Mouse (Mus musculus) intestine, embryonic 16.5 days (tissue): ENCODE data around the gene Syndig1. TPM values are rescaled to one million over a fixed set of nuclear protein-coding genes. Genes with fewer than 3 reads are reported as not detected.

ENCODE experiments used
- ATAC-seq: fragments of 200-750 bp; cut with Nextera tagmentation; 2 replicates; pipeline ENCODE4 v1.8.0; 2017; ENCODE audit warnings: moderate TSS enrichment, moderate library complexity
- H3K27ac ChIP-seq: fragments of 300-500 bp; sonication (generic); 2 replicates; pipeline ENCODE4 v1.5.1; 2014; ENCODE audit warnings: mild to moderate bottlenecking, low read length
- H3K27me3 ChIP-seq: fragments of 300-500 bp; sonication (generic); replicated peaks from 2 replicates; pipeline ENCODE4 v1.6.1; 2014; ENCODE audit warnings: low read length, control low read depth, mixed read lengths; ENCODE audit not compliant: control insufficient read depth, insufficient read depth
- H3K36me3 ChIP-seq: fragments of 300-500 bp; sonication (generic); 2 replicates; pipeline ENCODE4 v1.6.1; 2014; ENCODE audit warnings: low read length, control low read depth; ENCODE audit not compliant: control insufficient read depth, insufficient read depth
- H3K4me1 ChIP-seq: fragments of 300-500 bp; sonication (generic); 2 replicates; pipeline ENCODE4 v1.6.1; 2014; ENCODE audit warnings: low read length, control low read depth, mixed read lengths; ENCODE audit not compliant: control insufficient read depth, insufficient read depth
- H3K4me2 ChIP-seq: fragments of 300-500 bp; sonication (generic); 2 replicates; pipeline ENCODE4 v1.6.1; 2014; ENCODE audit warnings: low read depth, low read length, control low read depth
- H3K4me3 ChIP-seq: fragments of 300-500 bp; sonication (generic); 2 replicates; pipeline ENCODE4 v1.5.1; 2014; ENCODE audit warnings: mild to moderate bottlenecking, low read length
- H3K9ac ChIP-seq: fragments of 300-500 bp; sonication (generic); 2 replicates; pipeline ENCODE4 v1.6.1; 2014; ENCODE audit warnings: low read depth, low read length
- H3K9me3 ChIP-seq: fragments of 300-500 bp; sonication (generic); 2 replicates; pipeline ENCODE4 v1.6.1; 2016; ENCODE audit warnings: low read length, control low read depth; ENCODE audit not compliant: control insufficient read depth
- WGBS: fragments of 180-500 bp; shearing (Covaris S2); extraction: QIAGEN DNeasy Blood & Tissue Kit; methylation state at CpG from one replicate; pipeline ENCODE4 v1.1.7; 2014; 5-methylcytosine and 5-hydroxymethylcytosine counted together
- polyA plus RNA-seq: library from polyadenylated mRNA; unstranded; fragments of >200 nt; fragmentation: Nextera tagmentation; extraction: Ambion mirVana; gene quantifications from 2 replicates; pipeline ENCODE4 v1.2.1, GENCODE M21; 2015

Syndig1 gene
- polyA plus RNA-seq: 7.5 and 8.8 TPM in 2 replicates

- Histone ChIP-seq H3K9me3 (no peaks in the 10 kb centered on the region), H3K4me3 (peak within 1 kb of the TSS; percentile 55), H3K4me1 (peaks cover 4% of the 10 kb centered on the region), H3K27ac (no peak within 1 kb of the TSS), H3K9ac (0 out of 2 replicates have a peak within 1 kb of the TSS, but pooled peaks have one; percentile 57), H3K27me3 (peaks cover 33% of the 10 kb centered on the region), H3K4me2 (peak within 1 kb of the TSS; percentile 82), H3K36me3 (no peaks in the 10 kb centered on the region)
- ATAC-seq: no peak
- 70% methylated on average over 2 of the region's 2 CpGs for WGBS
These were observed at the start of gene Syndig1 for GRCm38 (mm10) chr2:149828911-149829310. Gene Syndig1 (plus strand): TSS chr2:149829211.

- WGBS: 9% methylated on average over 3 of the region's 3 CpGs
- no peak overlapping the region for H3K4me2 ChIP-seq
- ATAC-seq: peak; percentile 50; the same call in 1 of the 2 replicates
- no peaks in the 10 kb centered on the region for H3K36me3 ChIP-seq
- H3K9me3 ChIP-seq: no peaks in the 10 kb centered on the region
- H3K4me3 ChIP-seq: no peak overlapping the region
- no peaks in the 10 kb centered on the region for H3K4me1 ChIP-seq
- H3K27ac ChIP-seq: no peak overlapping the region
- no peaks in the 10 kb centered on the region for H3K27me3 ChIP-seq
- no peak overlapping the region for H3K9ac ChIP-seq
These were observed 30.4 kb upstream of the Syndig1 start for GRCm38 (mm10) chr2:149798613-149799012.

GRCm38 (mm10) chr2:149804599-149805140 lies 24.3 kb upstream of the Syndig1 start:
- Histone ChIP-seq H3K36me3 (no peaks in the 10 kb centered on the region), H3K27me3 (no peaks in the 10 kb centered on the region), H3K9me3 (no peaks in the 10 kb centered on the region), H3K27ac (no peak overlapping the region), H3K4me1 (no peaks in the 10 kb centered on the region), H3K4me3 (no peak overlapping the region), H3K9ac (no peak overlapping the region), H3K4me2 (no peak overlapping the region)
- WGBS: 73% methylated on average over 3 of the region's 3 CpGs
- ATAC-seq: peak; percentile 31; the same call in 1 of the 2 replicates

GRCm38 (mm10) chr2:149805256-149805655 lies 23.8 kb upstream of the Syndig1 start:
- WGBS: 81% methylated on average over 2 of the region's 2 CpGs
- H3K4me1 ChIP-seq: no peaks in the 10 kb centered on the region
- H3K9me3 ChIP-seq: no peaks in the 10 kb centered on the region
- no peak overlapping the region for H3K27ac ChIP-seq
- H3K36me3 ChIP-seq: no peaks in the 10 kb centered on the region
- no peak for ATAC-seq
- H3K9ac ChIP-seq: no peak overlapping the region
- no peak overlapping the region for H3K4me3 ChIP-seq
- no peaks in the 10 kb centered on the region for H3K27me3 ChIP-seq
- H3K4me2 ChIP-seq: no peak overlapping the region

- Histone ChIP-seq H3K9ac (no peak overlapping the region), H3K27ac (no peak overlapping the region), H3K4me2 (no peak overlapping the region), H3K4me3 (no peak overlapping the region), H3K4me1 (no peaks in the 10 kb centered on the region), H3K9me3 (no peaks in the 10 kb centered on the region), H3K36me3 (no peaks in the 10 kb centered on the region), H3K27me3 (no peaks in the 10 kb centered on the region)
- no peak for ATAC-seq
- WGBS: 84% methylated on average over 2 of the region's 2 CpGs
These were observed 16.1 kb upstream of the Syndig1 start for GRCm38 (mm10) chr2:149812899-149813298.

GRCm38 (mm10) chr2:149818395-149818794 lies 10.6 kb upstream of the Syndig1 start:
- H3K4me1 ChIP-seq: no peaks in the 10 kb centered on the region

GRCm38 (mm10) chr2:149819751-149820150 lies 9.3 kb upstream of the Syndig1 start:
- H3K4me3 ChIP-seq: no peak overlapping the region
- WGBS: 88% methylated on average over 3 of the region's 3 CpGs
- no peak overlapping the region for H3K4me2 ChIP-seq
- ATAC-seq: no peak
- H3K9me3 ChIP-seq: no peaks in the 10 kb centered on the region
- no peak overlapping the region for H3K27ac ChIP-seq
- H3K4me1 ChIP-seq: no peaks in the 10 kb centered on the region
- no peaks in the 10 kb centered on the region for H3K27me3 ChIP-seq
- H3K36me3 ChIP-seq: no peaks in the 10 kb centered on the region
- no peak overlapping the region for H3K9ac ChIP-seq

More at GRCm38 (mm10) chr2:149818395-149818794, 10.6 kb upstream of the Syndig1 start:
- 61% methylated on average over 3 of the region's 3 CpGs for WGBS
- no peaks in the 10 kb centered on the region for H3K36me3 ChIP-seq
- H3K27me3 ChIP-seq: no peaks in the 10 kb centered on the region
- H3K4me3 ChIP-seq: no peak overlapping the region
- H3K27ac ChIP-seq: no peak overlapping the region
- no peak overlapping the region for H3K4me2 ChIP-seq
- no peak for ATAC-seq
- no peak overlapping the region for H3K9ac ChIP-seq
- H3K9me3 ChIP-seq: no peaks in the 10 kb centered on the region

GRCm38 (mm10) chr2:149820201-149820600 lies 8.8 kb upstream of the Syndig1 start:
- WGBS: 40% methylated on average over 2 of the region's 2 CpGs

GRCm38 (mm10) chr2:149829955-149830535 lies 1.0 kb downstream of the Syndig1 start:
- Histone ChIP-seq H3K4me2 (peak overlapping the region; percentile 82), H3K4me1 (peaks cover 4% of the 10 kb centered on the region), H3K27ac (no peak overlapping the region), H3K36me3 (no peaks in the 10 kb centered on the region), H3K9me3 (no peaks in the 10 kb centered on the region), H3K9ac (peak overlapping the region; percentile 57; the same call in 1 of the 2 replicates), H3K27me3 (peaks cover 33% of the 10 kb centered on the region), H3K4me3 (peak overlapping the region; percentile 55)
- 4% methylated on average over 26 of the region's 26 CpGs for WGBS
- ATAC-seq: peak; percentile 45; the same call in 1 of the 2 replicates

More at GRCm38 (mm10) chr2:149820201-149820600, 8.8 kb upstream of the Syndig1 start:
- H3K27me3 ChIP-seq: no peaks in the 10 kb centered on the region
- H3K36me3 ChIP-seq: no peaks in the 10 kb centered on the region
- no peaks in the 10 kb centered on the region for H3K9me3 ChIP-seq
- no peak for ATAC-seq
- no peak overlapping the region for H3K27ac ChIP-seq
- no peak overlapping the region for H3K4me2 ChIP-seq
- no peak overlapping the region for H3K9ac ChIP-seq
- no peaks in the 10 kb centered on the region for H3K4me1 ChIP-seq
- no peak overlapping the region for H3K4me3 ChIP-seq
